Mouse (Mus musculus) intestine, embryonic 16.5 days (tissue): Measurements from ENCODE around the gene Adprh. TPM values are rescaled to one million over a fixed set of nuclear protein-coding genes. Genes with fewer than 3 reads are reported as not detected.

Source experiments
- ATAC-seq: fragments of 200-750 bp; cut with Nextera tagmentation; 2 replicates; pipeline ENCODE4 v1.8.0; 2017; ENCODE audit warnings: moderate TSS enrichment, moderate library complexity
- H3K27ac ChIP-seq: fragments of 300-500 bp; sonication (generic); 2 replicates; pipeline ENCODE4 v1.5.1; 2014; ENCODE audit warnings: mild to moderate bottlenecking, low read length
- H3K27me3 ChIP-seq: fragments of 300-500 bp; sonication (generic); replicated peaks from 2 replicates; pipeline ENCODE4 v1.6.1; 2014; ENCODE audit warnings: low read length, control low read depth, mixed read lengths; ENCODE audit not compliant: control insufficient read depth, insufficient read depth
- H3K36me3 ChIP-seq: fragments of 300-500 bp; sonication (generic); 2 replicates; pipeline ENCODE4 v1.6.1; 2014; ENCODE audit warnings: low read length, control low read depth; ENCODE audit not compliant: control insufficient read depth, insufficient read depth
- H3K4me1 ChIP-seq: fragments of 300-500 bp; sonication (generic); 2 replicates; pipeline ENCODE4 v1.6.1; 2014; ENCODE audit warnings: low read length, control low read depth, mixed read lengths; ENCODE audit not compliant: control insufficient read depth, insufficient read depth
- H3K4me2 ChIP-seq: fragments of 300-500 bp; sonication (generic); 2 replicates; pipeline ENCODE4 v1.6.1; 2014; ENCODE audit warnings: low read depth, low read length, control low read depth
- H3K4me3 ChIP-seq: fragments of 300-500 bp; sonication (generic); 2 replicates; pipeline ENCODE4 v1.5.1; 2014; ENCODE audit warnings: mild to moderate bottlenecking, low read length
- H3K9ac ChIP-seq: fragments of 300-500 bp; sonication (generic); 2 replicates; pipeline ENCODE4 v1.6.1; 2014; ENCODE audit warnings: low read depth, low read length
- H3K9me3 ChIP-seq: fragments of 300-500 bp; sonication (generic); 2 replicates; pipeline ENCODE4 v1.6.1; 2016; ENCODE audit warnings: low read length, control low read depth; ENCODE audit not compliant: control insufficient read depth
- WGBS: fragments of 180-500 bp; shearing (Covaris S2); extraction: QIAGEN DNeasy Blood & Tissue Kit; methylation state at CpG from one replicate; pipeline ENCODE4 v1.1.7; 2014; 5-methylcytosine and 5-hydroxymethylcytosine counted together
- polyA plus RNA-seq: library from polyadenylated mRNA; unstranded; fragments of >200 nt; fragmentation: Nextera tagmentation; extraction: Ambion mirVana; gene quantifications from 2 replicates; pipeline ENCODE4 v1.2.1, GENCODE M21; 2015

Gene Adprh
- polyA plus RNA-seq, 1 experiment from 2014 or later, result 88.9 TPM

DNA sequence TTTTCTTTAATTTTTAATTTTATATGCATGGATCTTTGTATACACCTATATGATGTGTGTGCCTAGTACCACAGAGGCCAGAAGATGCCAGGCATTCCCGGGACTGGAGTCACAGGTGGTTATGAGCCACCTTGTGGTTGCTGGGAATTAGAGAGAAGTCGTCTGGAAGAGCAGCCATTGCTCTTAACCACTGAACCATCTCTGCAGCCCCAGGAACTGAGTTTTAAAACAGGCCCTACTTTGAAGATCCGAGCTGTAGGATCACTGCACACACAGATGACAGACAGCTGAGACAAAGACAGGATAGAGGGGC is 16.2 kb upstream of the Adprh start:
- Histone ChIP-seq H3K27me3 (no peaks in the 10 kb centered on the region), H3K36me3 (no peaks in the 10 kb centered on the region), H3K9me3 (no peaks in the 10 kb centered on the region), H3K4me2 (no peak overlapping the region), H3K27ac (peak overlapping the region; percentile 93), H3K9ac (no peak overlapping the region), H3K4me1 (0 out of 2 replicates have a peak, but pooled peaks cover 5% of the 10 kb centered on the region), H3K4me3 (no peak overlapping the region)
- WGBS, result 36% methylated on average over 3 of the region's 3 CpGs
- ATAC-seq, result peak; percentile 14; the same call in 1 of the 2 replicates

DNA sequence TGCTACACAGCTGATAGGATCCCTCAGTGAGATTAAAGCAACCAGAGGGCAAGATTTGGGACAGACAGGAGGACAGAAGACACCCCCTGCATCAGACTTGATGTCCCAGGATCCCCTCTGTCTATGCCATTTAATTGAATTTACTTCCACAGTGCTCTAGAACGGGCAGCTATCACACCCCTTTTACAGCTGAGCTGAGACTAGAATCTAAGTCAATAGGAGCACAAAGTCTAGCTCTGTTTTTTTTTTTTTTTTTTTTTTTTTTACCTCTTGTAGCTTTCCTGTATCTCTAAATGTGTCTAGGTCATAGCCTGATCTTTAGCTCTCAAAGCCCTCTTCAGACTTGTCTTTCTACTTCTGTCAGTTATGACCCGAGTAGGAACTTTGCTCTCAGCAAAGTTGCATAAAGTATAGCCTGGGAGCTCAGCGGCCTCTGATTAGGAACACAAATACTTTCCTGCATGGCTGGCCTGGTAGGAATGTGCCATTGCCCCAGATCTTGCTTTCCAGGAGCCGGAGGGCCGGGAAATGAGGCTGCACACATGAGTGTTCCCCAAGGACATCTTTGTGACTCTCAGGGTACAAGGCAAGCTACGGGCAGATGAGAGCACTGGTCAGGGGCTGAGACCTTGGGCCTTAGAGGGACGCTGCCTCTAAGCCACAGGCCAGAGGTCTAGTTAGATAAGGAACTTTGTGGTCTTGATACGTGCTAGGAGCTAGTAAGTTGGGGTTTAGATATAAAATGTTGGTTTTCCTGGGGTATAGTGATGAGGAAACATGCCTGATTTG is 15.6 kb upstream of the Adprh start:
- 59% methylated on average over 8 of the region's 8 CpGs for WGBS
- Histone ChIP-seq H3K27ac (peak overlapping the region; percentile 93), H3K9me3 (no peaks in the 10 kb centered on the region), H3K9ac (no peak overlapping the region), H3K36me3 (no peaks in the 10 kb centered on the region), H3K27me3 (no peaks in the 10 kb centered on the region), H3K4me2 (no peak overlapping the region), H3K4me3 (no peak overlapping the region), H3K4me1 (0 out of 2 replicates have a peak, but pooled peaks cover 5% of the 10 kb centered on the region)
- peak; percentile 84 for ATAC-seq

DNA sequence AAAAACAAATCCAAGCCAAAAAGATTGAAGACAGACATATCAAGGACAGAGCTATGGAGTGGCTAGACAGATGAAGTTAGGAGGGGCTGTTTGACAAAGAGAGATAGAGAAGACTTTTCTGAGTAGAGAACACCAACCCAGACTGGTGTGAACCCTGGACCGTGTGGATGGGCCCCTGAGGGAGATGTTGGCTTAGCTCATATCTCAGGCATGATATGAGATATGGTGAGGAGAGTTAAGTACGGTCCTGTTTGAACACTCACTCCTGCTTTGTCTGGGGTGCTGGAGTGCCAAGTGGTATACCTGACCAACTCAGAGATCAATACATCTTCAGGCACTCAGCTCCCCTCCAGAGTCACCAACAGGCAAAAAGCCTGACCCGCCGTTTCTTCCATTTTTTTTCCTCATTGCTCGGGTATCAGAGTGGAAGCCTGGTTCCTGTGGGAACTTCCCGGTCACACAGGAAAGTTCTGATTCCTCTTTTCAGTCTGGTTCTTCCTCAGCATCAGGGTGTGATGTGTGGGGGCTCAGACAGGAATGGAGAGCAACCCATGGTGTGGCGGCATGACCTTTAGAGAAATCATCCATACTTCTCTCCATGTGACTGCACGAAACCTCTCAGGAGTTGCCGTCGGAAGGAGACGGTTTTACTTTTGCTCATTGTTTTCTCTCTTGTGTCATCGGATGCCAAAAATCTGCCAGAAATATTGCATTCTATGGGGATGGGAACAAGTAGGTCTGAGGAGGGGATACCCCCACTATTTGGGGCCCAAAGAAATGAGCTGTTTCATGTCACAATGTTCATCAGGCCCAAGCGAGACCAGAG is 14.8 kb upstream of the Adprh start:
- Histone ChIP-seq H3K4me2 (no peak overlapping the region), H3K9ac (no peak overlapping the region), H3K9me3 (no peaks in the 10 kb centered on the region), H3K4me1 (0 out of 2 replicates have a peak, but pooled peaks cover 5% of the 10 kb centered on the region), H3K36me3 (no peaks in the 10 kb centered on the region), H3K27me3 (no peaks in the 10 kb centered on the region), H3K27ac (peak overlapping the region; percentile 86), H3K4me3 (no peak overlapping the region)
- WGBS, result 78% methylated on average over 13 of the region's 13 CpGs
- peak; percentile 84 for ATAC-seq

GRCm38 (mm10) chr16:38466089-38466488 is 13.6 kb upstream of the Adprh start:
- Histone ChIP-seq H3K36me3 (no peaks in the 10 kb centered on the region), H3K9ac (no peak overlapping the region), H3K27ac (peak overlapping the region; percentile 50; the same call in 1 of the 2 replicates), H3K4me3 (no peak overlapping the region), H3K9me3 (no peaks in the 10 kb centered on the region), H3K27me3 (no peaks in the 10 kb centered on the region), H3K4me1 (0 out of 2 replicates have a peak, but pooled peaks cover 5% of the 10 kb centered on the region), H3K4me2 (no peak overlapping the region)
- no peak for ATAC-seq
- WGBS, result 81% methylated on average over 4 of the region's 4 CpGs

- H3K4me3 ChIP-seq, result no peak overlapping the region
- no peak overlapping the region for H3K9ac ChIP-seq
- H3K27me3 ChIP-seq, result no peaks in the 10 kb centered on the region
- H3K36me3 ChIP-seq, result no peaks in the 10 kb centered on the region
- ATAC-seq, result no peak
- H3K27ac ChIP-seq, result no peak overlapping the region
- no peak overlapping the region for H3K4me2 ChIP-seq
- 0 out of 2 replicates have a peak, but pooled peaks cover 5% of the 10 kb centered on the region for H3K4me1 ChIP-seq
- H3K9me3 ChIP-seq, result no peaks in the 10 kb centered on the region
- WGBS, result 91% methylated on average over 5 of the region's 5 CpGs
These were observed 10.8 kb upstream of the Adprh start for GRCm38 (mm10) chr16:38463305-38463704.

DNA sequence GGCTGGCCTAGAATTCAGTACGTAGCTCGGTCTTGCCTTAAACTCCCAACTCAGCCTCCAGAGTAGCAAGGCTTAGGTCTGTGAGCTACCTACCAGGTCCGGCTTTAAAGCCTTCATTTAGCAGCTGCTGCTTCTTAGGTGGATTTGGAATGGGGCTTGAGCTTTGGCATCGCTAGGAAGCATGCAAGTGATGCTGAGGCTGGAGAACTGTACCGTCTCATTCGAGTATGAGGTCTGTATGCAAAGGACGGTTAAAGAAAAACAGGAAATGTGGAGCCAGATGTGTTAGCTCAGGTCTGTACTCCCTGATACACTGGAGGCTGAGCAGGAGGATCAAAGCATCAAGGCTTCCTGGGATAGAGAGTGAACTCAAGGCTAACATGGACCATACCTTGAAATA is 9.7 kb upstream of the Adprh start:
- Histone ChIP-seq H3K9ac (no peak overlapping the region), H3K27ac (no peak overlapping the region), H3K9me3 (no peaks in the 10 kb centered on the region), H3K36me3 (no peaks in the 10 kb centered on the region), H3K4me1 (0 out of 2 replicates have a peak, but pooled peaks cover 2% of the 10 kb centered on the region), H3K27me3 (no peaks in the 10 kb centered on the region), H3K4me3 (no peak overlapping the region), H3K4me2 (no peak overlapping the region)
- ATAC-seq, result no peak
- 78% methylated on average over 7 of the region's 7 CpGs for WGBS

- no peak overlapping the region for H3K4me2 ChIP-seq
- H3K9ac ChIP-seq, result no peak overlapping the region
- H3K36me3 ChIP-seq, result no peaks in the 10 kb centered on the region
- no peak overlapping the region for H3K27ac ChIP-seq
- H3K27me3 ChIP-seq, result no peaks in the 10 kb centered on the region
- H3K4me3 ChIP-seq, result no peak overlapping the region
- no peak for ATAC-seq
- 0 out of 2 replicates have a peak, but pooled peaks cover 2% of the 10 kb centered on the region for H3K4me1 ChIP-seq
- 87% methylated on average over 8 of the region's 8 CpGs for WGBS
- no peaks in the 10 kb centered on the region for H3K9me3 ChIP-seq
These were observed 9.2 kb upstream of the Adprh start for GRCm38 (mm10) chr16:38461749-38462148.

GRCm38 (mm10) chr16:38459990-38460389 is 7.5 kb upstream of the Adprh start:
- ATAC-seq, result no peak
- Histone ChIP-seq H3K27ac (no peak overlapping the region), H3K4me3 (no peak overlapping the region), H3K9ac (no peak overlapping the region), H3K4me1 (no peaks in the 10 kb centered on the region), H3K9me3 (no peaks in the 10 kb centered on the region), H3K4me2 (no peak overlapping the region), H3K36me3 (no peaks in the 10 kb centered on the region), H3K27me3 (no peaks in the 10 kb centered on the region)
- WGBS, result 88% methylated on average over 4 of the region's 4 CpGs

DNA sequence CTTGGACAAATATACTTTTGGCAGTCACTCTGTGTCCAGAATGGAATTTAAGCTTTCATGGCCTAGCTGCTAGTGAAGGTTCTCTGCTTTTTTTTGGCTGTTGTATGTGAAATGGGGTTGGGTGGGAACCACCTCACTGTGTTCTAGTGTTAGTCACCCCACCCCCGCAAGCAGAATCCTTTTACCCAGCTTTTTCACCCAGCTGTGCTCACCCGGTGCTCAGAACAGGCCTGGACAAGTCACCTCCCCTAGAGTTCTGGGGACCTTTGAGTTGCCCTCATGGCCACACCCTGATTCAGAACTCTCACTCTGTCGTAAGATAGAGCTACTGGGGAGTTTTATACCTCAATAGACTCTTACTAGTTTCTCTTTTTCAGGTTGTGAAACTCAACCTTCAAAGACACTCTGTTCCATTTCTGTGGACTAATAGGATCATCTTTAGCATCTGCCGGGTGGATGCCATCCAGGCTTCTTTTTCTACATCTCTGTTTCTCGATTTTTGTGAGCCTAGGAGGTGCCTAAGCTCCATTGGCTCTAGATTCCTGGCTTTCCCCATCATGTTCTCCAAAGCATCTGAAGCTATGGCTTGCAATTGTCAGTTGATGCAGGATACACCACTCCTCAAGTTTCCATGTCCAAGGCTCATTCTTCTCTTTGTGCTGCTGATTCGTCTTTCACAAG is 6.2 kb upstream of the Adprh start:
- H3K27me3 ChIP-seq, result no peaks in the 10 kb centered on the region
- WGBS, result 65% methylated on average over 6 of the region's 6 CpGs
- ATAC-seq, result peak; percentile 90
- no peaks in the 10 kb centered on the region for H3K4me1 ChIP-seq
- H3K9me3 ChIP-seq, result no peaks in the 10 kb centered on the region
- no peak overlapping the region for H3K27ac ChIP-seq
- H3K36me3 ChIP-seq, result no peaks in the 10 kb centered on the region
- no peak overlapping the region for H3K4me2 ChIP-seq
- H3K9ac ChIP-seq, result no peak overlapping the region
- H3K4me3 ChIP-seq, result no peak overlapping the region
